Mouse (Mus musculus): ENCODE data around the gene Coq6. TPM values are rescaled to one million over a fixed set of nuclear protein-coding genes. Genes with fewer than 3 reads are reported as not detected.
"Not testable (repeated sequence)": the region's sequence is repeated elsewhere in the genome, so short reads cannot be mapped to it uniquely, and the experiment has no call there.

Coq6 gene
- total RNA-seq (2021) = 100 to 1,000 TPM in 1 of 2 experiments, 10 to 100 TPM in 1; 93.8 to 100 TPM
- long read RNA-seq, experiment 1, transcript Coq6-201 (12 exons, 1,602 nt) = major isoform, 107 of 128 reads
- long read RNA-seq, experiment 1, partial matches to known transcripts = 5 of 128 reads
- long read RNA-seq, experiment 1, other reads (novel, unspliced or antisense) = 13 of 128 reads
- long read RNA-seq, experiment 2, transcript Coq6-201 (12 exons, 1,602 nt) = major isoform, 88 of 103 reads
- long read RNA-seq, experiment 2, partial matches to known transcripts = 5 of 103 reads
- long read RNA-seq, experiment 2, other reads (novel, unspliced or antisense) = 7 of 103 reads

DNA sequence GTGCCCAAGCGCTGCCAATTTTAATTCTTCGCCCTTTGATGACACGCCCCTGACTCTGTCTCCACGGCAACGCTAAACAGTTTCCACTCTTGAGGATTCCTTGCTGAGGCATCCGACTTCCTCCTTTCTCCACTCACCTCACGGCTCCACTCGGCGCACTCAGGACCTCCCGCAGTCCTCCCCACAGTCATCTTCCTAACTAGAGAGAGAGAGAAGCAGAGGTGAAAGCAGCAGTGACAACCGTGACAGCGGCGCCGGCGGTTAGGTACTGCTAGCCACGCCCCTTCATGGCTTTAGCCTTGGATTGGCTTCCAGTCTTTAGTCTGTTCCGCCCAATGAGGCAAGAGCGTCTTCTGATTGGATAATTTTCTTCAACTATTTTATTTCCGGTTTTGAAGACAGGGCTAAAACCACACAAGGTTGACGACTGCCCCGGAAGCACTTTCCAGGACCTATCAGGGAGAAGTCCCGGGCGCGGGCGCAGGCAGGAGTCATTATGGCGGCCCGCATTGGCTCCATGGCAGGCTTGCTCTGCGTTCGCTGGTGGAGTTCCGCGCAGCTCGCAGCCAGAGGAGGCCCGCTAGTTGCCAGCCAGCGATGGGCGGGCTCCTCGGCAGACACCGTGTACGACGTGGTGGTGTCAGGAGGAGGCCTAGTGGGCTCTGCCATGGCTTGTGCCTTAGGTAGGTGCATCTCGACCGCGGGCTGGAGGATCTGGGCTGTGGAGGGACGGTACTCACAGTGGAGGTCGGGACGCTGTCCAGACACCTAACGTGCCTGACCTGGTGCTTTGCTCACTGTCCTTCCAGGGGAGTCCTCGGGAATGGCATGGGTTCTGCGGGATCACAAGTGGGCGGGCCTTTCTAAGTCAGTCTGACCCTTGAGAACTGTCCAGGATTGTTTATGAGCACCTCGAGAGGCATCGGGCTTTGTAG is at the start of gene Coq6, which contains the start of gene Fam161b:
Gene Coq6 (plus strand): TSS at position 103 of the 935 bp plus-strand sequence.
Gene Fam161b (minus strand): TSS at position 279 of the 935 bp plus-strand sequence.
- DNase-seq = peak; percentile 91 to 93
- intact Hi-C loops (cut with DNase I) = loop anchor here (5.0 kb wide), 2 partner anchors 45 to 90 kb away; partner anchors contain the start of genes Aldh6a1, Bbof1, Entpd5 and Lin52

DNA sequence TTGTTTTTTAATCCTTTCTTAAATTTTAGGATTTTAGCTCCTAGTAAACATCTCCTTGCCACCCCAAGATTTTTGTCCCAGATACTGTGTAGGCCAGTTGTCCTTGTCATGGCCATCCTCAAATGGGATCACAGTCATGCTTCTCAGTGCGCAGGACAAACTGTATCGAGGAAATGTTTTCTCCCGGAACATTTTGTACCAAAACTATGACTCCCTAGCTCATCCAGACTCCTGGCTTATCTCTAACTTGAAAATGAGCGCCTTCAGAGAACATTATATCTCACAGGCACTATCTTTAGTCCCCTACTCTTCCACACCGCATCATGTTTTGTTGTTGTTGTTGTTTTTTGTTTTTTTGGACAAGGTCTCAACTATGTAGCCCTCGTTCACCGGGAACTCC is 45.5 kb upstream of the Coq6 start:
- intact Hi-C loops (cut with DNase I) = no loop called here
- no peak for DNase-seq

DNA sequence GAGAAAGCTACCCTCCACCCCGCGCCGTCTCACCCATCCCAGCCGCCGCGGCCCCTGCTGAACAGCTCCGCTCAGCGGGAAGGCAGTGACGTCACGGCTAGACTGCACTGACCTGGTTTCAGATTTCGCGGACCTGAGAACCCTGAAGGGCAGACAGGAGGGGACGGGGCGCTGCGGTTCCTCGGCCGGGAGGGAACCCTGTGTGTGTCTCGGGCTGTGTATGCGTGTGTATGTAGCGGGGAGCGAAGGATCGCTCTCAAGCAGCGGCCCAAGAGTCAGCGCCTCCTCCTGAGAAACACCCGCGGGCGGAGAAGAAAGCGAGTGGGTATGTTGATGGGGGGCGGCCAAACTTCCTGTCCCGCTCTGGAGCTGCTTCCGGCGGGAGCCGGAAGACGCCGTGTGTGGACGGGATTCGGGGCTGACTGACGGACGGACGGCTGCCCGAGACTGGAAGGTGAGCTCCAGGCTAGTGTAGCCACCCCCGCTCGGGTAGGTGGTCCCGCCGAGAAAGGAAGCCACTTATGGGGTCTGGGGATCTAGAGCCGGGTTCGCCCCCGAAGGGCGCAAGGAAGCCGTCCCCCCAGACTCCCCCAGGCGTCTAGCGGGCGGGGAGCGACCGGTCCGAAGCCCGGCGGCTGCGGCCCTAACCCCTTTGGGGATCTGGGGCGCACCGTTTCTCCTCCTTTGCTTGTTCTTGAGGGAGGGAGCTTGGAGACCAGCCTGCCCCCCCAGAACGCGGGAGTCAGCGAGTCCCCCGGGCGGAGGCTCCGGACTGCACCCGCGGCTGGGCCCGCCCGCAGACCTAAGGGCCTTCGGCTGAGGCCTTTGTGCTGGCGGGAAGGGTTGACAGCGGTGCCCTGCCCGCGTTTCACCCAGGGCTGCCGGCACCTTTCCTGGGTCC is 44.5 kb upstream of the Coq6 start, which contains the start of gene Zfp410:
Gene Zfp410 (plus strand): TSS at position 132 of the 901 bp plus-strand sequence.
- DNase-seq = peak; percentile 86 to 88
- intact Hi-C loops (cut with DNase I) = no loop called here

DNA sequence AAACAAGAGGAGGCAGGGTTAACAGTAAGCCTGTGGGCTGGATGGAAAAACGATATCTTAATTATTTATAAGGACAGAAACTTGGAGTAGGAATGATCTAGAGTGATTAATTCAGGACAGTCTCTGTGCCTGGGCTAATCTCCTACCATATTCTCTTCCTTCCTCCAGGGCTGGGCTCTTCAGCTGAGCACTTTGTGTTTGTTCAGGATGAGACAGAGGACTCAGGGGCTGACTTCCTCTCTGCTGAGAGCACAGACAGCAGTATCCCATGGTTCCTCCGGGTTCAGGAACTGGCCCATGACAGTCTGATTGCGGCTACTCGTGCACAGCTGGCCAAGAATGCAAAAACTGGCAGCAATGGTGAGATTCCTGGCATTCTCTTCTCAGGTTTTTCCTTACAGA is 34.3 kb upstream of the Coq6 start:
- DNase-seq = peak; percentile 42 to 69
- intact Hi-C loops (cut with DNase I) = no loop called here

- no peak for DNase-seq
- intact Hi-C loops (cut with DNase I) = no loop called here
Measured at GRCm38 (mm10) chr12:84336963-84337625, 24.4 kb upstream of the Coq6 start.

DNA sequence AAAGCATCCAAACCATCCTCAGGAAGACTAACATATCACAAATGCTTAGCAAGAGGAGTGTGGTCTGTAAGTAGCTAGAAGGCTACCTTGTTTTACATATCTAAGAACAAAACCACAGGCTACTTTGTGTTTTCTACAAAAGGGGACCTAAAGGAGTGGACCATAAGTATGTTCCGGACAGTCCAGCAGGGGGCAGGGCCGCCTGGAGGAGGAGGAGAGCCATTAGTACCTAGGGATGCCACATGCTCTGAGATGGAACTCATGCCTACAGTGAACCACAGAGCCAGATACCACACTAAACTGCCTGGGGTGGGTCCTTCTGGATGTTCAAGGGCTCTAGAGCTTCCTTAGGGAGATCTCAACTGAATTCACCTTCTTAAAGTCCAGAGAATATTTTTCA is 14.3 kb upstream of the Coq6 start:
- intact Hi-C loops (cut with DNase I) = no loop called here
- DNase-seq = peak; percentile 27 to 46

GRCm38 (mm10) chr12:84358699-84359098 is 2.8 kb upstream of the Coq6 start:
- DNase-seq; intact Hi-C loops (cut with DNase I): not testable (repeated sequence)

DNA sequence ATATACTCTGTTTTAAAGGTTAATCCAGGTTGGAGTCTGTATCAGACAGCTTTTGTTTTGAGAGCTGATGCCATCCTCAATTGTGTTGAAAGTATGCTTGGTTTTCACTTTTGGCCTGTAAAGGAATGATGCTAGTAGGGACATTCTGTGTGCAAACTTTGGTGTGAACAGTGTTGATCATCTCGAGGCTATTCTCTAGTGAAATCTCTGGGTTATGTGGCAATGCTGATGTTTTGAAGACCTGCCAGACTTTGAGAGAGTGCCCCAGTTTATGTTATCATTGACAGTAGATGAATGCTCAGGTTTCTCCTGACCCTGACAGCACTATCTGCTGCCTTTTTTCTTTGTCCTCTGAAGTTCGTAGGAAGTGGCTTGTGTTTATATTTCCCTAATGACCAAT is 1.4 kb downstream of the Coq6 start:
- intact Hi-C loops (cut with DNase I) = loop anchor here (5.0 kb wide), 2 partner anchors 44 to 89 kb away; partner anchors contain the start of genes Aldh6a1, Bbof1, Entpd5 and Lin52
- DNase-seq = no peak

DNA sequence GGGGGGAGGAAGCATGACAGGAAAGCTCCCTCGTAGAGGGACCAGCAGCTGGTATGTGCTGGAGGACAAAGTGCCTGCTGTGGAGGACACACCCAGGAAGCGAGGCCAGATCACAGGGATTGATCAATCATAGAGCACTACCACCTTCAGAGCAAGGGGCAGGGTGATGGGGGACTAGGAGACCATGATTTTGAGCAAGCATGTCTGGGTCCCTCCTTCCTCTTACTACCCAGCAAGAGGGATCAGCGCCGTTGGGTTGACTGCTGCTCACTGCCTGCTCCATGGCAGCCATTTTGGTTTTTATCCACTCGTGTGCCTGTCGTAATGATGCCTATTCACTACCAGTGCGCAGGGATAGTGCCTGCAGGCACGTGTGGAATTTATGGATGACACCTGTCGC is 2.8 kb downstream of the Coq6 start:
- intact Hi-C loops (cut with DNase I) = loop anchor here (5.0 kb wide), 2 partner anchors 43 to 88 kb away; partner anchors contain the start of genes Aldh6a1, Bbof1, Entpd5 and Lin52
- no peak for DNase-seq

- intact Hi-C loops (cut with DNase I) = no loop called here
- DNase-seq = no peak
Measured at GRCm38 (mm10) chr12:84365137-84365536, 3.7 kb downstream of the Coq6 start.

DNA sequence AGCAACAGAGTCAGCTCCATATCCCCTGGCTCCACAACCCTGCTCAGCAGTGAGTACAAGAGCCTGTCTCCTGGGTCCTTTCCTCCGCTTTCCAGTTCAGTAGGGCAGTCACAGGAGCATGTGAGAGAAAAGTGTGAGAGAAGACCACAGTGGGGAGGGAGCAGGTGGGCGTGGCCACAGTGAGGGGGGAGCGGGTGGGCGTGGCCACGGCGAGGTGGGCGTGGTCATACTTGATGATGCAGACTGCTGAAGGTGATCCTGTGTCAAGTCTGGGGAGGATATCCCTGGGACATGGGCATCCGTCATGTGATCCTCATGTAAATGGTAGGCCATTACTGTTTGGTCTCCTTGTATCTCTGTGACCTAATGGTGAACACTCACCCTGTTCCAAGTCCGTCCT is 5.5 kb downstream of the Coq6 start:
- intact Hi-C loops (cut with DNase I) = no loop called here
- DNase-seq = no peak

DNA sequence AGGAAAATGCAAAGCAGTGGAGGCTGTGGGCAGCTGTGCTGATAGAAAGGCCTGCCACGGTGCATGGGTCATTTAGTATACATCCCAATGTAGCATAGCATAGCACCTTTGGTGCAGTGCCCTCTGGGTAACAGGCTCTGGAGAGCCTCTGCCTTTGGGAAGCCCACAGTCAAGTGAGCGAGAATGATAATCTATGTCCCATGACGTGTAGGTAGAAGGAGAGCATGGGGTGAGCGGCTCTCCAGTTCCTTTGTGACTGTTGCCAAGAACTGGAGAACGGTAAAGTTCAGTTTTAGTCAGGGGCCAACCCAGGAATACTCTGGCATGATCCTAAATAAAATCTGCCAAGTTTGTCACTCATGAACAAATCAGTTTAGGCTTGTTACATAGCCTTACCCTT is 10.2 kb downstream of the Coq6 start:
- intact Hi-C loops (cut with DNase I) = no loop called here
- DNase-seq = no peak

- intact Hi-C loops (cut with DNase I) = no loop called here
- DNase-seq = no peak
Measured at GRCm38 (mm10) chr12:84373831-84374481, 12.5 kb downstream of the Coq6 start.

GRCm38 (mm10) chr12:84382369-84382768 is 20.9 kb downstream of the Coq6 start:
- intact Hi-C loops (cut with DNase I) = no loop called here
- DNase-seq = peak in 1 of 2 experiments; percentile 42

- intact Hi-C loops (cut with DNase I) = no loop called here
- DNase-seq = peak; percentile 63 to 76
Measured at GRCm38 (mm10) chr12:84384644-84385081, 23.2 kb downstream of the Coq6 start.

- DNase-seq = no peak
- intact Hi-C loops (cut with DNase I) = no loop called here
Measured at GRCm38 (mm10) chr12:84385408-84385807, 24.0 kb downstream of the Coq6 start.

DNA sequence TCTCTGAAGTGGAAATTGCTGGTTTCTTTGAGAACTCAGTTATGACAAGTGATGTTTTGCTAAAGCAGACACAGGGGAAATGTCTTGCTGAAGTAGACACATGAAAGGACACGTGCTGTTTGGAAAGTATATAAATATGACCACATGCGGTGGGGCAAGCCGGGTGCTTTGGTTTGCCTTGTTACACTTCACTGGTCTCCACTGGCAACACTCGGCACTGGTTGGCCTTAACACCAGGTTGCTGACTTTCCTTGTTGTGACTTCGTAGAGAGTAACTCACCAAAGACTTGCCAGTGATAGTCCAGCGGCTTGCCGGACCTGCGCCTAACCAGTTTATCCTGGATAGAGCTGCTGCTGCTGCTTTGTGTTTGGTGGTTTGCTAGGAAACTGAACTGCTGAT is 26.6 kb downstream of the Coq6 start:
- intact Hi-C loops (cut with DNase I) = no loop called here
- DNase-seq = no peak

DNA sequence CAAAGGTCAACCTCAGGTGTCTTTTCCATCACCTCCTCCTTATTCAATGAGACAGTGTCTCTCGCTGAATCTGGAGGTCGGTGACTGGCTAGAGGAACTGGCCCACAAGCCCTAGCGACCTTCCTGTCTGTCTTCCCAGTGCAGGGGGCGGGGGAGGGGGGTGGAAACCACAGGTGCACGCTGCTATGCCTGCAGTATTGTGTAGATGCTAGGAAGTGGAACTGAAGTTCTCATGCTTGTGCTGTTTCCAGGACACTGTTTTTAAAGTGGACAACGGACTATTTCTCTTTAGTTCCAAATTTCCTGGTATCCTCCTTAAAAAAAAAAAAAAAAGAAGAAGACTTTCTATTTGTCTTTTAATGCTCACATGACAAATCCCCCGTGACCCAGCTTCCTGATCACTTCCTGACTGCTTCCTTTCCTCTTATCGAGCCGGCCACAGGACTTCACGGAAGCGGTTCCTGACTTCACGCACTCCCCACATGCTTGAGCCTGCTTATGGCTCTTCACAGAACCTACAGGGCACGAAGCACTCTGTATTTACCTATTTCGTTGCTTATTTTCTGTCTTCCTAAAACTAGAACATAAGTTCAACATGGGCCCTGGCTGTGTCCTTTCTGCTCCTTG is 27.4 kb downstream of the Coq6 start:
- intact Hi-C loops (cut with DNase I) = no loop called here
- DNase-seq = no peak

Measured in heart, postnatal 14 days (tissue).